Mouse (Mus musculus) embryonic facial prominence, embryonic 11.5 days (tissue): ENCODE measurements around the gene Mknk2. TPM values are rescaled to one million over a fixed set of nuclear protein-coding genes. Genes with fewer than 3 reads are reported as not detected.
A peak's percentile ranks its signal among the peaks of the same experiment; 100 is the strongest.

ENCODE experiments used
- ATAC-seq: fragments of 200-750 bp; cut with Nextera tagmentation; replicated peaks from 2 replicates; pipeline ENCODE4 v1.8.0; 2017; ENCODE audit warnings: low read depth; ENCODE audit not compliant: insufficient number of reproducible peaks, low FRiP score, low TSS enrichment
- DNase-seq: peaks from one replicate; pipeline ENCODE4 v3.0.0-alpha.2; 2015; ENCODE audit warnings: low spot score
- H3K27ac ChIP-seq: fragments of 300-500 bp; sonication (generic); replicated peaks from 2 replicates; pipeline ENCODE4 v1.5.1; 2014; ENCODE audit warnings: mild to moderate bottlenecking, low read depth, low read length, control low read depth
- H3K27me3 ChIP-seq: fragments of 300-500 bp; sonication (generic); 2 replicates; pipeline ENCODE4 v1.6.1; 2014; ENCODE audit warnings: mild to moderate bottlenecking, low read length, moderate library complexity, mixed read lengths; ENCODE audit not compliant: control insufficient read depth, insufficient read depth
- H3K36me3 ChIP-seq: fragments of 300-500 bp; sonication (generic); replicated peaks from 2 replicates; pipeline ENCODE4 v1.6.1; 2014; ENCODE audit warnings: low read depth, mild to moderate bottlenecking, low read length, moderate library complexity, mixed read lengths; ENCODE audit not compliant: control insufficient read depth, insufficient read depth
- H3K4me1 ChIP-seq: fragments of 300-500 bp; sonication (generic); 2 replicates; pipeline ENCODE4 v1.6.1; 2014; ENCODE audit warnings: low read length, mixed read lengths; ENCODE audit not compliant: control insufficient read depth, insufficient read depth
- H3K4me2 ChIP-seq: fragments of 300-500 bp; sonication (generic); 2 replicates; pipeline ENCODE4 v1.6.1; 2014; ENCODE audit warnings: low read depth, mild to moderate bottlenecking, control low read depth, low read length, moderate library complexity
- H3K4me3 ChIP-seq: fragments of 300-500 bp; sonication (generic); 2 replicates; pipeline ENCODE4 v1.5.1; 2014; ENCODE audit warnings: low read depth, low read length, control low read depth
- H3K9ac ChIP-seq: fragments of 300-500 bp; sonication (generic); replicated peaks from 2 replicates; pipeline ENCODE4 v1.6.1; 2014; ENCODE audit warnings: mild to moderate bottlenecking, control low read depth, low read length
- H3K9me3 ChIP-seq: fragments of 300-500 bp; sonication (generic); replicated peaks from 2 replicates; pipeline ENCODE4 v1.6.1; 2016; ENCODE audit warnings: mild to moderate bottlenecking, low read length, inconsistent platforms, mixed read lengths; ENCODE audit not compliant: control insufficient read depth
- WGBS: fragments of 180-500 bp; shearing (Covaris S2); extraction: QIAGEN DNeasy Blood & Tissue Kit; methylation state at CpG from one replicate; pipeline ENCODE4 v1.1.7; 2014; 5-methylcytosine and 5-hydroxymethylcytosine counted together
- polyA plus RNA-seq: library from polyadenylated mRNA; unstranded; fragments of >200 nt; fragmentation: Nextera tagmentation; extraction: Ambion mirVana; gene quantifications from 2 replicates; pipeline ENCODE4 v1.2.1, GENCODE M21; 2014

The Mknk2 gene
- 63.7 and 67.0 TPM in 2 replicates for polyA plus RNA-seq

DNA sequence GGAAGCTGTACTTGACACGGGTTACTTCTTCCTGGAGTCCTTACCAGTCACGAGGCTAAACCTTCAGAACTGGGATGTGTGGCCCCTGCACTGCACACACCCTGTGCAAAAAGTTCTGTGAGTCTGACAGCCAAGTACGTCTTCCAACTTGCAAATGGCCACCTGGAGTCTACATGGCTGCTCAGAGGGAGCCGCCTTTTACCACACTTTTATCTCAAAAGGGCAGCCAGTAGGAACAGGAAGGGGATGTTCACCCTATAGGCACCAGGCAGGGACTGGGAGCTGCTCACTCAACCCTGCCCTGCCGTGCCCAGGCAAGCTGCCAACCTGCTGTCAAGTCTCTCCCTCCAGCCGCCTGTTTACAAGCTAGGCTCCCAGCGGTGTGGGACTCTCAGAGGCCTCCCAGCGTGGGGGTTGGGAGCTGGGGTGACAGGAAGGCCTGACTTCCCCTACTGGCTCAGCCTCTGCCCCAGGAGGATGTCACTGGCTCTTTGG lies at the start of gene Mknk2:
Gene Mknk2, minus strand, starts transcription at position 171 of the 495 bp plus-strand sequence.
- no peak for DNase-seq
- Histone ChIP-seq H3K27me3 (no peaks in the 10 kb centered on the region), H3K9me3 (no peaks in the 10 kb centered on the region), H3K36me3 (no peaks in the 10 kb centered on the region), H3K4me2 (peak within 1 kb of the TSS; percentile 82), H3K27ac (peak within 1 kb of the TSS; percentile 94), H3K4me1 (peaks cover 20% of the 10 kb centered on the region), H3K9ac (peak within 1 kb of the TSS; percentile 85), H3K4me3 (peak within 1 kb of the TSS; percentile 41)
- 40% methylated on average over 8 of the region's 8 CpGs for WGBS
- ATAC-seq, result no peak

GRCm38 (mm10) chr10:80717281-80717680 lies 39.4 kb upstream of the Mknk2 start:
- no peaks in the 10 kb centered on the region for H3K27me3 ChIP-seq
- no peak overlapping the region for H3K4me3 ChIP-seq
- ATAC-seq, result no peak
- H3K9ac ChIP-seq, result no peak overlapping the region
- 88% methylated on average over 1 of the region's 1 CpGs for WGBS
- no peaks in the 10 kb centered on the region for H3K9me3 ChIP-seq
- no peak for DNase-seq
- no peaks in the 10 kb centered on the region for H3K4me1 ChIP-seq
- peaks cover 39% of the 10 kb centered on the region for H3K36me3 ChIP-seq
- H3K27ac ChIP-seq, result no peak overlapping the region
- no peak overlapping the region for H3K4me2 ChIP-seq

GRCm38 (mm10) chr10:80710834-80711233 lies 32.9 kb upstream of the Mknk2 start:
- H3K4me1 ChIP-seq, result no peaks in the 10 kb centered on the region
- ATAC-seq (no peak), DNase-seq (no peak)
- H3K4me3 ChIP-seq, result no peak overlapping the region
- no peak overlapping the region for H3K27ac ChIP-seq
- no peak overlapping the region for H3K9ac ChIP-seq
- no peaks in the 10 kb centered on the region for H3K9me3 ChIP-seq
- peaks cover 30% of the 10 kb centered on the region for H3K36me3 ChIP-seq
- WGBS, result 88% methylated on average over 3 of the region's 3 CpGs
- no peak overlapping the region for H3K4me2 ChIP-seq
- no peaks in the 10 kb centered on the region for H3K27me3 ChIP-seq

GRCm38 (mm10) chr10:80705479-80705878 lies 27.6 kb upstream of the Mknk2 start:
- peaks cover 5% of the 10 kb centered on the region; the same call in 1 of the 2 replicates for H3K4me1 ChIP-seq
- ATAC-seq (no peak), DNase-seq (no peak)
- WGBS, result 75% methylated on average over 3 of the region's 3 CpGs
- H3K4me3 ChIP-seq, result no peak overlapping the region
- 0 out of 2 replicates have a peak overlapping the region, but pooled peaks have one; percentile 9 for H3K9ac ChIP-seq
- no peaks in the 10 kb centered on the region for H3K27me3 ChIP-seq
- peaks cover 14% of the 10 kb centered on the region for H3K36me3 ChIP-seq
- H3K9me3 ChIP-seq, result no peaks in the 10 kb centered on the region
- no peak overlapping the region for H3K27ac ChIP-seq
- H3K4me2 ChIP-seq, result no peak overlapping the region

- H3K36me3 ChIP-seq, result peaks cover 14% of the 10 kb centered on the region
- no peak overlapping the region for H3K27ac ChIP-seq
- ATAC-seq, result no peak
- no peak overlapping the region for H3K9ac ChIP-seq
- H3K4me1 ChIP-seq, result peaks cover 5% of the 10 kb centered on the region; the same call in 1 of the 2 replicates
- no peak overlapping the region for H3K4me2 ChIP-seq
- H3K27me3 ChIP-seq, result no peaks in the 10 kb centered on the region
- 63% methylated on average over 3 of the region's 3 CpGs for WGBS
- H3K4me3 ChIP-seq, result no peak overlapping the region
- no peak for DNase-seq
- H3K9me3 ChIP-seq, result no peaks in the 10 kb centered on the region
Measured at GRCm38 (mm10) chr10:80705033-80705432, 27.1 kb upstream of the Mknk2 start.

GRCm38 (mm10) chr10:80704418-80704817 lies 26.5 kb upstream of the Mknk2 start:
- Histone ChIP-seq H3K27me3 (no peaks in the 10 kb centered on the region), H3K36me3 (peaks cover 12% of the 10 kb centered on the region), H3K9ac (no peak overlapping the region), H3K9me3 (no peaks in the 10 kb centered on the region), H3K27ac (no peak overlapping the region), H3K4me1 (peaks cover 5% of the 10 kb centered on the region; the same call in 1 of the 2 replicates), H3K4me3 (no peak overlapping the region), H3K4me2 (no peak overlapping the region)
- DNase-seq, result no peak
- no peak for ATAC-seq
- WGBS, result 85% methylated on average over 5 of the region's 5 CpGs

- DNase-seq (no peak), ATAC-seq (no peak)
- Histone ChIP-seq H3K4me2 (no peak overlapping the region; the same call in none of the 2 replicates), H3K27ac (no peak overlapping the region), H3K27me3 (no peaks in the 10 kb centered on the region), H3K4me3 (no peak overlapping the region; the same call in 1 of the 2 replicates), H3K9ac (no peak overlapping the region), H3K4me1 (peaks cover 5% of the 10 kb centered on the region; the same call in 1 of the 2 replicates), H3K36me3 (peaks cover 9% of the 10 kb centered on the region), H3K9me3 (no peaks in the 10 kb centered on the region)
- 86% methylated on average over 5 of the region's 5 CpGs for WGBS
Measured at GRCm38 (mm10) chr10:80703643-80704042, 25.7 kb upstream of the Mknk2 start.

- H3K27ac ChIP-seq, result no peak overlapping the region; the same call in 1 of the 2 replicates
- H3K36me3 ChIP-seq, result peaks cover 6% of the 10 kb centered on the region
- H3K4me3 ChIP-seq, result peak overlapping the region; percentile 59
- DNase-seq (peak; percentile 94), ATAC-seq (peak; percentile 91)
- WGBS, result 2% methylated on average over 47 of the region's 47 CpGs
- H3K27me3 ChIP-seq, result no peaks in the 10 kb centered on the region
- peak overlapping the region; percentile 73 for H3K4me2 ChIP-seq
- peak overlapping the region; percentile 70 for H3K9ac ChIP-seq
- no peaks in the 10 kb centered on the region for H3K9me3 ChIP-seq
- peaks cover 5% of the 10 kb centered on the region; the same call in 1 of the 2 replicates for H3K4me1 ChIP-seq
Measured at GRCm38 (mm10) chr10:80702536-80703390, 24.9 kb upstream of the Mknk2 start.
